Mouse (Mus musculus): Measurements from ENCODE around the gene Lrrc55.

- TF ChIP-seq CTCF (IDR thresholded peaks at IDR 0.05) (no peak), EP300 (IDR thresholded peaks at IDR 0.05) (no peak)
These were observed 27.5 kb upstream of the Lrrc55 start for GRCm38 (mm10) chr2:85224221-85225179.

Data from lung, postnatal 0 days (tissue).